Mouse (Mus musculus) kidney, postnatal 14 days (tissue): ENCODE data around the gene Snai1.

Experiments
- DNase-seq: peaks from one replicate; pipeline ENCODE4 v3.0.0; 2022; ENCODE audit warnings: mixed read lengths

Gene Snai1

DNA sequence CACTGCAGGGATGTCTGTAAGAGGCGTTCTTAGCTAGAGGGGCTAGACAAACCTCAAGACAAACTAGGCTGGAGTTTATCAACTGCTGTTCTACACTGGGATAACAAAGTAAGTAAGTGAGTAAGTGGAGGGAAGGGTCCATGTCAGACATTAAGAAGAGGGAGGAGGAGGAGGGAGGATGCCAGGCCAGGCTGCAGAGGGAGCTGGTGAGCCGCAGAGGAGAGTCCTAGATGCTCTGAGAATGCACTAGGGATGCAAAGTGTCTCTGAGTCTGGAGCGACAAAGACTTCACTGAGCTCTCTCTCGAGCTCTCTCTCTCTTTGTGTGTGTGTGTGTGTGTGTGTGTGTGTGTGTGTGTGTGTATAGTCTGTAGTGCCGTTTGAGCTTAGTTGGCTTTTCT is 9.7 kb upstream of the Snai1 start:
- no peak for DNase-seq

DNA sequence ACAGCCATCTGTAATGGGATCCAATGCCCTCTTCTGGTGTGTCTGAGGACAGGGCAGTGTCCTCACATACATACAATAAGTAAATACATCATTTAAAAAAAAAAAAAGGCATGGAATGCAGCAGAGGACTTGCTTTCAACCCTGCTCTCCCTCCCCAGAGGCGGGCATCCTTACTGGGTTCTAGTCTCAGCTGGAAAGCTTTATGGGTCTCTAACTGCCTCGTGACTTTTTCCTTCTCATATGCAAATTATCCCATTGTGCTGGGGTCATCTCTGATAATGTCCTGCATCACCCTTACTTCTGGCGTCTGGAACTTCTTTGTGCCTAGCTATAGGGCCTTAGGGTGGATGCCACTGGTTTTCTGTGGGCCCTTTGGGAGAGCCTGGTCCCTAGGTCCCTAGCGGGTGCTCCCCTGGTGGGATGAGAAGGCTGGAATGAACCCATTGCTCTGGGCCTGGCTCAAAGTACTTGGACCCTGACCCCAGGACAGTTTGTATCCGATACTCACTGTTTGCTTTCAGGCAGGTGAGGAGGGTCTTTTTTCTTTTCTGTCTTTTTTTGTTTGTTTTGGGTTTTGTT is 8.0 kb upstream of the Snai1 start:
- no peak for DNase-seq

- no peak for DNase-seq
Measured at GRCm38 (mm10) chr2:167530536-167530935, 7.5 kb upstream of the Snai1 start.

DNA sequence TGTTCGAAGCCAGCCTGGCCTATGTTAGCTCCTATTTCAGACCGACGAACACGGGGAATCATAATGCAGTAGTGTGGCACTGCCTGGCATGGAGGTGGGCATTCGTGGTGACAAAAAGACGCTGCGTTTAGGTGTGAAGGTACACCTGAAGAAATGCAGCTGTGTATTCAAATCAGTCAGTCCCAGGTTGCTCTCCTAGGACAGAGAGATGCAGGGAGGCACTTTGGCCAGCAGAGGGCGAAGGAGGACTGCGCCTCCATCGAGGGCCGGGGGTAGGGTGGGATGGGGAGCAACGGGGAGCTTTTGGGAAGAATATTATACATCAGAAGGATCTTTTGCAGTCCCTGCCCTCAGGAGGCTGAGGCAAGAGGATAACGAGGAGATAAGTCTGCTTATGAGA is 5.9 kb upstream of the Snai1 start:
- DNase-seq, result peak; percentile 51

- DNase-seq, result no peak
Measured at GRCm38 (mm10) chr2:167533880-167534279, 4.1 kb upstream of the Snai1 start.

DNA sequence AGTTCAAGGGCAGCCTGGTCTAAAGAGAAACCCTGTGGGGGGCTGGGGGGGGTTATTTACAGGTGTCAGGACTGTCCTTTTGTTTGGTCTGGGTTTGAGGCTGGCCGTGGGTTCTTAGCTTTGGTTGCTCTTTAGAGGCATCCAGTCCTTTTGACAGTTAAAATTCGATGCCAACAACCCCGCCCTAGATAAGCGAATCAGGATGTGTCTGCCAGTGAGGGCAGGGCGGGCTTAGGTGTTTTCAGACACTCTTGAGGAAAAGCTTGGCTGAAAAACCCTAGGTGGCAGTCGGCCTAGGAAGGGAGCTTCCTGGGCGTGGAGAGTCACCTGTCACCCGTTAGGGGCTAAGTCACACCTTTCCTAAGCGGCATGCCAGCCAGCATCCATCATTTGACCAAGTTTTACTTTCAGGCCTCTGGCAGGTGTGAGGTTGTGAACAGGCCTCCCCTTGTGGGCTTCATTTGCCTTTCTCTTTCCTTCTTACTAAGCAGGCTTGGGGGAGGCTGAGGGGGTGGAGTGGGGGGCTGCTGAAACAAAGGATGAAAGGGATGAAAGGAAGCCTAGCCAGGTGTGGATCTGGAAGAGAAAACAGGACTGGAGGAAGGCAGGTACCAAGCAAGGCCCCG is 1.6 kb upstream of the Snai1 start:
- no peak for DNase-seq

- DNase-seq, result no peak
Measured at GRCm38 (mm10) chr2:167538671-167539306, 794 bp downstream of the Snai1 start.

DNA sequence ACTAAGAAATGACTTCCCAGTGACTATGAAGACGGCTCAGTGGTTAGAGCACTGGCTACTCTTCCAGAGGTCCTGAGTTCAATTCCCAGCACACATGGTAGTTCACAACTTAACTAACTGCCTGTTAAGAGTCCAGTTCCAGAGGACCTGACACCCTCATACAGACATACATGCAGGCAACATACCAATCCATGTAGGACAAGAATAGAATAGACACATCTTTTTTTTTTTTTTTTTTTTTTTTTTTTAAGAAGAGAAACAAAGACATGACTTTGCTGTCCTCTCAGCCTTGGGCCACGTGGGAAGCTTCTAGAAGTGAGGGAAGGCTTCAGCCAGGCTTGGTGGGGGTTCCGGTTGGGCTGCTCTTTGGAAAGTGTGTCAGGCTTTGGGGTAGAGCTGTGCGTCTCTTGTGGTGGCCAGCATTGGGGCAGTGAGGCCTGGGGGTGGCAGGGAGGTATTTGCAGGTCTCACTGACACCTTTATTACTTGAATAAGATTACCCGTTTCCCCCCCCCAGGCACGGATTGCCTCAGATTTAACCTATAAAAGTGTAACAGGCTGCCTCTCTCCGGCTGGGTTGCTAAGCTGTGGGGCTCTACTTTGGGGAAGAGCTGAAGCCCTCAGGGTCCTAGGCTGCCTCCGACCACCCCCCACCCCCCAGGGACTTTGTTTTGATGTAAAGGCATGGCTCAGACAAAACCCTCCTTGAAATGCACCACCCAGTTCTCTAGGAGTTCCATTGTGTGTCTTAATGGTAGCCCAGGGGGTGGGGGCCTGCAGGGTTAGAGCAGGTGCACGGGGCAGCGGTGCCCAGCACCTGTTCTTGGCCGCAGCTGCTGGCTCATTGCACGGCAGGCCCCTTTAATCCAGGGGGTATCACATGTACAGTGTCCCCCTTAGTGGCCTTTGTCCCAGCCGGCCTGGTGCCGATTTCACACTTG is 1.8 kb downstream of the Snai1 start:
- DNase-seq, result no peak

GRCm38 (mm10) chr2:167540477-167541110 is 2.6 kb downstream of the Snai1 start:
- DNase-seq, result no peak

GRCm38 (mm10) chr2:167541324-167541723 is 3.3 kb downstream of the Snai1 start:
- no peak for DNase-seq

- no peak for DNase-seq
Measured at GRCm38 (mm10) chr2:167541761-167542160, 3.8 kb downstream of the Snai1 start.

DNA sequence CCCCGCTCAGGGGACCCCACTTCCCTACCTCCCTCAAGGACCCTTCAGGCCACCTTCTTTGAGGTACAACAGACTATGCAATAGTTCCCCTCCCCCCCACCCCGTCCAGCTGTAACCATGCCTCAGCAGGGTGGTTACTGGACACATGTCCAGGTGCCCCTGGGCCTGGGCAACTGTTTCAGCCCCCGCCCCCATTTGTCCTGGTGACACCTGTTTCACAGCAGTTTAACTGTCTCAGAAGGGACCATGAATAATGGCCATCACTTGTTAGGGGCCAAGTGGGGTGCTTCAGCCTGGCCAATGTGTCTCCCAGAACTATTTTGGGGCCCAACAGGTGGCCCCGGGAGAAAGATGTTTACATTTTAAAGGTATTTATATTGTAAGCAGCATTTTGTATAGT is 4.4 kb downstream of the Snai1 start:
- no peak for DNase-seq

- peak; percentile 84 for DNase-seq
Measured at GRCm38 (mm10) chr2:167543121-167544003, 5.4 kb downstream of the Snai1 start.

DNA sequence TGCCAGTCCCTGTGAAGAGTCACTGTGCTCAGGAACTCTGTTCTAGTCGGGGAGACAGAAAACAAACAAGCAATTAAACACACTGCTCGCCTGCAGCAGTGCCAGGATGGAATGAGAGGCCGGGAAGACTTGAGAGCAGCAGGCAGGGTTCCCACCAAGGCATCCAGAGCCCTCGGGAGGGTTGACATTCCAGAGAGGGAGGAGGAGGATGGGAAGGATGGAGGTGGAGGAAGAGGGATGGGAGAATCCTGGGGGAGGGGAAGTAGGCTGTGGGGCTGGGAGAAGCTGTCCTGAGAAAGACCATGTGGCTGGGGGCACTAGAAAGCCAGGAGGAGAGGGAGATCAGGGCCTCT is 6.0 kb downstream of the Snai1 start:
- peak; percentile 64 for DNase-seq

DNA sequence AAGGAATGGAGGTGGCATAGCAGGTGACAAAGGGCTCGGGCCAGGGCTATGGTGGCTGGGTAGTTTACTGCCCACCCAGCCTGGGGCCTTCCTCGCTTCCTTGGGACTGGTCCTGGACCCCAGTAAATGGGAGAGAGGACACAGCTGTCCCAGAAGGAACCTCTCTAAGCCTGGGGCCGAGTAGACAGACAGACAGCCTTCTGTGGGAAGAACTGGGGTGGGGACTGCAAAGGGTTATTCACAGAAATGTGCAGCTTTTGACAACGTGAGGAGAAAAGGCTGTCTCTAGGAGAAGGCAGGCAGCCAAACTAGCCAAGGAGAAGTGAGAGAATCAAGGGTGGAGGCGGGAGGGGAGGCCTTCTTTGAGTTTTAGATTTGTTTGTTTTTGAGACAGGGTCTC is 6.5 kb downstream of the Snai1 start:
- DNase-seq, result peak; percentile 46

GRCm38 (mm10) chr2:167546447-167547195 is 8.6 kb downstream of the Snai1 start:
- peak; percentile 52 for DNase-seq

- no peak for DNase-seq
Measured at GRCm38 (mm10) chr2:167547444-167547843, 9.4 kb downstream of the Snai1 start.

DNA sequence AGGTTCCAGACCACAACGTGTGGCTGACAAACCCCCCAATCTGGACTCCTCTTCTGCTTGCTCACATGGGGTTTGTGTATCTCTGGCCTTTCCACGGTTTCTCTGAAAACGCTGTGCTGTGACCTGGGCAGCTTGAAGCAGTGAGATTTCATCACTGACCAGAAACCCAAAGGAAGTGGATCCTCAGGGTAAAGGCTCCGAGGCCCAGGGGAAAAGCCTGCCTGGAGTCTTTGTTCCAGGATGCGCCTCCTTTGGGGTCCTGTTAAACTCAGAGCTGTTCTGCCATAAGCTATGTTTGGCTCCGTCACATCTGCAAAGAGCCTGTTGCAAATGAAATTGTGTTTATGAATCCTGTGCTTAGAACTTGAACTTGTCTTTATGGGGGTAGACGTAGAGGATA is 11.0 kb downstream of the Snai1 start:
- no peak for DNase-seq

DNA sequence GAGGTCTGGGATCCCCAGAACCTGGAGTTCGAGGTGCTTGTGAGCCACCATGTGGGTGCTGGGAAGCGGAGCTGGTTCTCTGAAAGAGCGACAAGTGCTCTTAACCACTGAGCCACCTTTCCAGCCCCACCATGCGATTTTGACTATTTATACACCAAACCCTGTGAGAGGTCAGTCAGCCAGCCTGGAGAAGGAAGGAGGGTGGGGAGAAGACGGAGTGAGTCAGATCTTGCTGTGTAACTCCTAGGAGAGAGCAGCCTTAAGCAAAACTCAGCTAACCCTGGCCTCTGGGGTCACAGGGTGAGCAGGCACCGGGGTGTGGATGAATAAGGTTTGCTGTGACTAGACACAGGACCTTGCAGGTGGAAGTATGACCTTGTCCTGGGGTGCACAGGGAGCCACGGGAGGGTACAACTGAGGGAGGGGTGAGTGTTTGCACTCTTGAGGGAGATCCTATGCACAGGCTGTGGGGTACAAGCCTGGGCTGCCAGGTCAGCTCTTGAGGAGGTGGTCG is 12.4 kb downstream of the Snai1 start:
- DNase-seq, result no peak

DNA sequence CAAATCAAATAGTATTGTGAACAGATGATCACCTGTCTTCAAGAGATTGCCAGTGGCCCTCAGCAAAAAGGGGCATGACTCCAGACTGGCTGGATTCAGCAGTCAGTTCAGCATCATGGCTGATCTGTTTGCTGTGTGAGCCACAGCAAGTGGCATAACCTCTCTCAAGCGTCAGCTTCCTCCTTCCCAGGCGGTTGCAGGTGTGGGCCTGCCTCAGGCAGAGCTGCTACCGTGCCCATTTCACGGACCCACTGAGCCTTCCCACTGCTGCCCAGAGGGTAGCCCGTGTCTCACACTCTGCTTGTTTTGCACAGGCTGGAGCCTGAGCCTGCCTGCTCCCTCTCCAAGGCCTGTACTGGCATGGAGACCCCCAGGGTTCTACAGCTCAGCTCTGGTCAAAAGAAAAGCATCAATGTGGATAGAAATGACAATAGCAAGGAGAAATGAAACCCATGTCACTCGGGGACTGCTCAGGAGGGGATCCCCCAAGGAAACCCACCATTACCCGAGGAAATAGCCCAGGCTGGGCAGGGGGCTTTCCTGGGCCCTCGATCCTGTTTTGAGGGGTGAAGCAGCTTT is 13.4 kb downstream of the Snai1 start:
- no peak for DNase-seq

GRCm38 (mm10) chr2:167552292-167552691 is 14.3 kb downstream of the Snai1 start:
- no peak for DNase-seq
